Mouse (Mus musculus): ENCODE results near the gene Pigp.

The Pigp gene

GRCm38 (mm10) chr16:94314626-94315025 lies 57.0 kb downstream of the Pigp start:
- DNase-seq: no peak

GRCm38 (mm10) chr16:94313229-94314030 lies 58.2 kb downstream of the Pigp start, which contains the start of gene Hlcs:
Gene Hlcs (minus strand): TSS chr16:94313571.
- DNase-seq: peak; percentile 98

GRCm38 (mm10) chr16:94312663-94313228 lies 58.9 kb downstream of the Pigp start:
- DNase-seq: peak; percentile 70 to 80

GRCm38 (mm10) chr16:94311931-94312330 lies 59.7 kb downstream of the Pigp start:
- no peak for DNase-seq

- DNase-seq: no peak
Observed at GRCm38 (mm10) chr16:94311416-94311815, 60.2 kb downstream of the Pigp start.

- DNase-seq: no peak
Observed at GRCm38 (mm10) chr16:94309025-94309424, 62.6 kb downstream of the Pigp start.
